Mouse (Mus musculus) layer of hippocampus, adult 9-11 months (tissue): ENCODE results near the gene Cpox.

Experiments used
- DNase-seq: peaks from one replicate; pipeline ENCODE4 v3.0.0; 2022

The Cpox gene

GRCm38 (mm10) chr16:58671212-58671985 is 1.3 kb downstream of the Cpox start:
- no peak for DNase-seq

- no peak for DNase-seq
These were observed 2.3 kb downstream of the Cpox start for GRCm38 (mm10) chr16:58672396-58672795.

GRCm38 (mm10) chr16:58673811-58674410 is 3.8 kb downstream of the Cpox start:
- no peak for DNase-seq

GRCm38 (mm10) chr16:58675256-58675655 is 5.2 kb downstream of the Cpox start:
- DNase-seq: peak; percentile 89

- DNase-seq: no peak
These were observed 6.1 kb downstream of the Cpox start for GRCm38 (mm10) chr16:58676156-58676555.

GRCm38 (mm10) chr16:58676633-58677032 is 6.5 kb downstream of the Cpox start:
- no peak for DNase-seq

- peak; percentile 51 for DNase-seq
These were observed 7.4 kb downstream of the Cpox start for GRCm38 (mm10) chr16:58677491-58677890.

GRCm38 (mm10) chr16:58678660-58679059 is 8.6 kb downstream of the Cpox start:
- no peak for DNase-seq

- DNase-seq: no peak
These were observed 12.0 kb downstream of the Cpox start for GRCm38 (mm10) chr16:58682046-58682445.

- no peak for DNase-seq
These were observed 12.8 kb downstream of the Cpox start for GRCm38 (mm10) chr16:58682870-58683269.

GRCm38 (mm10) chr16:58683911-58684310 is 13.8 kb downstream of the Cpox start:
- no peak for DNase-seq

- DNase-seq: no peak
These were observed 14.4 kb downstream of the Cpox start for GRCm38 (mm10) chr16:58684537-58684936.

GRCm38 (mm10) chr16:58685548-58686537 is 15.8 kb downstream of the Cpox start:
- DNase-seq: no peak

- DNase-seq: no peak
These were observed 18.4 kb downstream of the Cpox start for GRCm38 (mm10) chr16:58688534-58688933.

GRCm38 (mm10) chr16:58689555-58690169 is 19.6 kb downstream of the Cpox start:
- no peak for DNase-seq

GRCm38 (mm10) chr16:58690322-58690732 is 20.2 kb downstream of the Cpox start:
- no peak for DNase-seq

GRCm38 (mm10) chr16:58694091-58694490 is 24.0 kb downstream of the Cpox start:
- DNase-seq: no peak

- DNase-seq: no peak
These were observed 26.7 kb downstream of the Cpox start for GRCm38 (mm10) chr16:58696796-58697195.

GRCm38 (mm10) chr16:58697261-58697660 is 27.2 kb downstream of the Cpox start:
- DNase-seq: no peak

- no peak for DNase-seq
These were observed 30.1 kb downstream of the Cpox start for GRCm38 (mm10) chr16:58700174-58700573.

GRCm38 (mm10) chr16:58700816-58701424 is 30.8 kb downstream of the Cpox start:
- DNase-seq: no peak

GRCm38 (mm10) chr16:58701779-58702178 is 31.7 kb downstream of the Cpox start:
- no peak for DNase-seq
